Mouse (Mus musculus) embryonic facial prominence, embryonic 10.5 days (tissue): ENCODE data around the gene B4galt4. TPM values are rescaled to one million over a fixed set of nuclear protein-coding genes. Genes with fewer than 3 reads are reported as not detected.
"Not testable (repeated sequence)": the region's sequence is repeated elsewhere in the genome, so short reads cannot be mapped to it uniquely, and the experiment has no call there.

Source experiments
- DNase-seq: peaks from one replicate; pipeline ENCODE4 v3.0.0-alpha.2; 2017; ENCODE audit warnings: low spot score
- H3K27ac ChIP-seq: fragments of 300-500 bp; sonication (generic); replicated peaks from 2 replicates; pipeline ENCODE4 v1.5.1; 2016; ENCODE audit warnings: mild to moderate bottlenecking
- H3K27me3 ChIP-seq: fragments of 300-500 bp; sonication (generic); replicated peaks from 2 replicates; pipeline ENCODE4 v1.6.1; 2016; ENCODE audit warnings: low read depth, mild to moderate bottlenecking; ENCODE audit not compliant: poor library complexity, severe bottlenecking
- H3K36me3 ChIP-seq: fragments of 300-500 bp; sonication (generic); replicated peaks from 2 replicates; pipeline ENCODE4 v1.6.1; 2016; ENCODE audit warnings: mild to moderate bottlenecking, moderate library complexity
- H3K4me1 ChIP-seq: fragments of 300-500 bp; sonication (generic); 2 replicates; pipeline ENCODE4 v1.6.1; 2016
- H3K4me3 ChIP-seq: fragments of 300-500 bp; sonication (generic); 2 replicates; pipeline ENCODE4 v1.5.1; 2016; ENCODE audit warnings: mild to moderate bottlenecking, moderate library complexity
- H3K9me3 ChIP-seq: fragments of 300-500 bp; sonication (generic); 2 replicates; pipeline ENCODE4 v1.6.1; 2016; ENCODE audit warnings: mild to moderate bottlenecking
- WGBS: fragments of 180-500 bp; shearing (Covaris S2); methylation state at CpG from one replicate; pipeline ENCODE4 v1.1.7; 2016; 5-methylcytosine and 5-hydroxymethylcytosine counted together
- polyA plus RNA-seq: library from polyadenylated mRNA; unstranded; fragments of >200 nt; fragmentation: Nextera tagmentation; extraction: Ambion mirVana; gene quantifications from 2 replicates; pipeline ENCODE4 v1.2.1, GENCODE M21; 2016

Gene B4galt4
- polyA plus RNA-seq, 1 experiment from 2014 or later: 27.8 TPM

- Histone ChIP-seq H3K9me3 (no peaks in the 10 kb centered on the region), H3K4me3 (no peak overlapping the region), H3K4me1 (peaks cover 11% of the 10 kb centered on the region), H3K27ac (no peak overlapping the region), H3K36me3 (no peaks in the 10 kb centered on the region), H3K27me3 (no peaks in the 10 kb centered on the region)
- 74% methylated on average over 2 of the region's 2 CpGs for WGBS
- no peak for DNase-seq
These were observed 39.9 kb downstream of the B4galt4 start for GRCm38 (mm10) chr16:38781946-38782345.

GRCm38 (mm10) chr16:38782524-38783067, 40.5 kb downstream of the B4galt4 start:
- Histone ChIP-seq H3K27ac (no peak overlapping the region), H3K4me3 (no peak overlapping the region), H3K9me3 (no peaks in the 10 kb centered on the region), H3K4me1 (peaks cover 11% of the 10 kb centered on the region), H3K27me3 (no peaks in the 10 kb centered on the region), H3K36me3 (no peaks in the 10 kb centered on the region)
- DNase-seq: no peak
- WGBS: 50% methylated on average over 2 of the region's 2 CpGs

- Histone ChIP-seq H3K9me3 (no peaks in the 10 kb centered on the region), H3K27ac (no peak overlapping the region), H3K27me3 (no peaks in the 10 kb centered on the region), H3K36me3 (no peaks in the 10 kb centered on the region), H3K4me3 (no peak overlapping the region), H3K4me1 (peaks cover 11% of the 10 kb centered on the region)
- WGBS: 78% methylated on average over 7 of the region's 7 CpGs
- no peak for DNase-seq
These were observed 43.2 kb downstream of the B4galt4 start for GRCm38 (mm10) chr16:38785301-38785700.

- Histone ChIP-seq H3K4me3 (no peak overlapping the region), H3K27me3 (no peaks in the 10 kb centered on the region), H3K4me1 (peaks cover 15% of the 10 kb centered on the region), H3K9me3 (no peaks in the 10 kb centered on the region), H3K27ac (no peak overlapping the region), H3K36me3 (no peaks in the 10 kb centered on the region)
- 85% methylated on average over 2 of the region's 2 CpGs for WGBS
- no peak for DNase-seq
These were observed 47.0 kb downstream of the B4galt4 start for GRCm38 (mm10) chr16:38789016-38789415.

DNA sequence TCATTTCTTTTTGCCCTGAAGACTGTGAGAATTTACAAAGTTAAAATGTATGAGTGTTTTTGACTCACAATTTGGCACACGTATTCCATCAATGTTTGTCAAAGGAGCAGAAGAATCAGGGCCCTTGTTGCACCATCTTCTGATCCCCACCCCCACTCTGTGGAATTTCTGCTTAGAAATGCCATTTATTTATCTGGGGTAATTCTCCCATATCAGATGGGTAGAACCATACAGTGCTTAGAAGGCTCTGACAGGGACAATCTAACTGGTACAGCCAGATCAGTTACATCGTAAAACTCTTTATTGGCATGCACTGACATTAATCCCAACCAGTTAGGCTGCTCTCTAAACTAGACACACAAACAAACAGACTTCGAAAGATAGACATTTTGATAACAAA, 47.9 kb downstream of the B4galt4 start:
- peaks cover 15% of the 10 kb centered on the region for H3K4me1 ChIP-seq
- WGBS: 84% methylated on average over 3 of the region's 3 CpGs
- H3K27me3 ChIP-seq: no peaks in the 10 kb centered on the region
- no peaks in the 10 kb centered on the region for H3K9me3 ChIP-seq
- DNase-seq: no peak
- H3K27ac ChIP-seq: no peak overlapping the region
- H3K36me3 ChIP-seq: no peaks in the 10 kb centered on the region
- no peak overlapping the region for H3K4me3 ChIP-seq

- H3K27ac ChIP-seq: no peak overlapping the region; the same call in 1 of the 2 replicates
- peaks cover 8% of the 10 kb centered on the region for H3K4me1 ChIP-seq
- no peak overlapping the region for H3K4me3 ChIP-seq
- H3K9me3 ChIP-seq: no peaks in the 10 kb centered on the region
- 40% methylated on average over 6 of the region's 6 CpGs for WGBS
- peak; percentile 35 for DNase-seq
- no peaks in the 10 kb centered on the region for H3K36me3 ChIP-seq
- no peaks in the 10 kb centered on the region for H3K27me3 ChIP-seq
These were observed 51.1 kb downstream of the B4galt4 start for GRCm38 (mm10) chr16:38793120-38793519.

- no peaks in the 10 kb centered on the region for H3K27me3 ChIP-seq
- WGBS: 74% methylated on average over 3 of the region's 3 CpGs
These were observed 56.9 kb downstream of the B4galt4 start for GRCm38 (mm10) chr16:38798957-38799450.

DNA sequence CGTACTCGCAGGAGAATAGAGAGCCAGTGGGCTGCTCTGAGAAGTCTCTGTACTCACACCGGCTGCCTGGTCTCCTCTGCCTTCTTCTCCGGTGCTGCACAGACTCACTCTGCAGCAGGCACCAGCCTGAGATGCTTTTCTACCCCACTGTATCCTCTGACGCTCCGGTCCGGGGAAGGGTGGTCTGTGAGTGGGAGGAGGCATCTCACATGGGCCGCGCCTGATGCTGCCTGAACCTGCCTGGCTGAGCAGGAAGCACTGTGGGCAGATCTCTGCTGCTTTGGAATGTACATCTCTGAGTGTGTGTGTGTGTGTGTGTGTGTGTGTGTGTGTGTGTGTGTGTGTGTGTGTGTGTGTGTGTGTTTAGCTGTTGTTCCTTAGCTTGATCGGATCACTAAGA, 58.0 kb downstream of the B4galt4 start, which contains the start of gene Upk1b:
TSS of gene Upk1b (minus strand) at position 238 of the 400 bp plus-strand sequence.
- H3K36me3 ChIP-seq: no peaks in the 10 kb centered on the region
- no peaks in the 10 kb centered on the region for H3K27me3 ChIP-seq
- peak within 1 kb of the TSS; percentile 66; the same call in 1 of the 2 replicates for H3K27ac ChIP-seq
- no peak within 1 kb of the TSS for H3K4me3 ChIP-seq
- no peaks in the 10 kb centered on the region for H3K9me3 ChIP-seq
- H3K4me1 ChIP-seq: peaks cover 5% of the 10 kb centered on the region
- WGBS: 35% methylated on average over 10 of the region's 10 CpGs
- peak; percentile 62 for DNase-seq

More at GRCm38 (mm10) chr16:38798957-38799450, 56.9 kb downstream of the B4galt4 start:
- no peak for DNase-seq
- Histone ChIP-seq H3K9me3 (no peaks in the 10 kb centered on the region), H3K4me1 (peaks cover 5% of the 10 kb centered on the region), H3K4me3 (no peak overlapping the region), H3K27ac (no peak overlapping the region), H3K36me3 (no peaks in the 10 kb centered on the region)

- not testable (repeated sequence) for H3K4me3 ChIP-seq, DNase-seq, H3K9me3 ChIP-seq, H3K4me1 ChIP-seq, H3K27me3 ChIP-seq, H3K27ac ChIP-seq, H3K36me3 ChIP-seq
- 80% methylated on average over 5 of the region's 5 CpGs for WGBS
These were observed 65.7 kb downstream of the B4galt4 start for GRCm38 (mm10) chr16:38807796-38808195.

GRCm38 (mm10) chr16:38810196-38810595, 68.1 kb downstream of the B4galt4 start:
- 85% methylated on average over 5 of the region's 5 CpGs for WGBS
- no peak for DNase-seq
- Histone ChIP-seq H3K27me3 (no peaks in the 10 kb centered on the region), H3K36me3 (no peaks in the 10 kb centered on the region), H3K27ac (no peak overlapping the region), H3K4me1 (no peaks in the 10 kb centered on the region), H3K9me3 (peaks cover 7% of the 10 kb centered on the region; the same call in 1 of the 2 replicates), H3K4me3 (no peak overlapping the region)

DNA sequence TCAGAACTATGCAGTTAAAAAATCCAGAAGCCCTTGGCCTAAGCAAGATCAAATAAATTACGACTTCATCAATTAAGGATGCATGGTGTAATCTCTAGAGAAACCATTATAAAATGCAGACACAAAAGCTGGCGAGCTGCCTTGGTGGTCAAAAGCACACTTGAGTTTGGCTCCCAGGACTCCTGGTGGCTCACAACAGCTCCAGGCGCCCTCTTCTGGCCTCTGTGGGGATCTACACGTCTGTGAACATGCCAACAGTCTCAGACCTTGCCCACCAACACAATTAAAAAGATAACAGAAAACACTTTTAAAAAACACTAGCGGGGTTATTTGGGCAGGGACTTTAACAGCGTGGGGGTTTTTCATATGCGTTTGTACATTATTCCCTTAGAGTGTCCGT, 70.5 kb downstream of the B4galt4 start:
- Histone ChIP-seq H3K27ac (no peak overlapping the region), H3K27me3 (no peaks in the 10 kb centered on the region), H3K9me3 (peaks cover 7% of the 10 kb centered on the region; the same call in 1 of the 2 replicates), H3K4me3 (no peak overlapping the region), H3K4me1 (peaks cover 8% of the 10 kb centered on the region), H3K36me3 (no peaks in the 10 kb centered on the region)
- WGBS: 38% methylated on average over 8 of the region's 8 CpGs
- peak; percentile 78 for DNase-seq
